Mouse (Mus musculus) hindbrain, embryonic 10.5 days (tissue): ENCODE data around the gene Slc9a4. TPM values are rescaled to one million over a fixed set of nuclear protein-coding genes. Genes with fewer than 3 reads are reported as not detected.
"Not testable (repeated sequence)": the region's sequence is repeated elsewhere in the genome, so short reads cannot be mapped to it uniquely, and the experiment has no call there.

Source experiments
- DNase-seq: peaks from one replicate; pipeline ENCODE4 v3.0.0-alpha.2; 2017; ENCODE audit warnings: low spot score
- H3K27ac ChIP-seq: fragments of 300-500 bp; sonication (generic); 2 replicates; pipeline ENCODE4 v1.5.1; 2016; ENCODE audit warnings: mild to moderate bottlenecking, moderate library complexity
- H3K27me3 ChIP-seq: fragments of 300-500 bp; sonication (generic); 2 replicates; pipeline ENCODE4 v1.6.1; 2016; ENCODE audit warnings: mild to moderate bottlenecking; ENCODE audit not compliant: poor library complexity, insufficient read depth, severe bottlenecking
- H3K36me3 ChIP-seq: fragments of 300-500 bp; sonication (generic); 2 replicates; pipeline ENCODE4 v1.6.1; 2016; ENCODE audit warnings: mild to moderate bottlenecking, moderate library complexity
- H3K4me1 ChIP-seq: fragments of 300-500 bp; sonication (generic); replicated peaks from 2 replicates; pipeline ENCODE4 v1.6.1; 2016; ENCODE audit warnings: mild to moderate bottlenecking
- H3K4me3 ChIP-seq: fragments of 300-500 bp; sonication (generic); 2 replicates; pipeline ENCODE4 v1.5.1; 2016; ENCODE audit warnings: mild to moderate bottlenecking, moderate library complexity
- H3K9me3 ChIP-seq: fragments of 300-500 bp; sonication (generic); 2 replicates; pipeline ENCODE4 v1.6.1; 2016; ENCODE audit warnings: mild to moderate bottlenecking, moderate library complexity
- WGBS: fragments of 180-500 bp; shearing (Covaris S2); methylation state at CpG from one replicate; pipeline ENCODE4 v1.1.7; 2016; 5-methylcytosine and 5-hydroxymethylcytosine counted together
- polyA plus RNA-seq: library from polyadenylated mRNA; unstranded; fragments of >200 nt; fragmentation: Nextera tagmentation; extraction: Ambion mirVana; gene quantifications from 2 replicates; pipeline ENCODE4 v1.2.1, GENCODE M21; 2016

Gene Slc9a4
- not detected in 2 replicates for polyA plus RNA-seq

DNA sequence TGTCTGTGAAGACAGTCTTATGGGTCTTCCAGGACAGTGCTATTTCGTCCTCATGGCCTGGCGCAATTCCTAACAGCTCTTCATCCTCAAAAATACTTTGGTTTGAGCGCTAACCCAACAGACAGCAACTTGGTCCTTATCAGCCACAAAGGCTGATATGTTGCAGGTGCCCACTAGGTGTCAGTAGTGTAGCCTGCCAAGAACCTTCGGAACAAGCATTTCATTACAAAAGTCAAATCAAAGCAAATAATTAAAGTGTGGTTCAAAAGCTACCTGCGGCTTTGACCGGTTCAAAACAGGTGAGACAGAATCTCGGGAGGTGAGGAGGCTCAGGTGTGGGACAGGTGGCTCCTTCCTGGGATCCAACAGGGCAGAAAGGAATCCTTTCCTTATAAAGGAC, at the start of gene Slc9a4:
Gene Slc9a4, plus strand, starts transcription at position 298 of the 400 bp plus-strand sequence.
- H3K27ac ChIP-seq, result no peak within 1 kb of the TSS
- 15% methylated on average over 7 of the region's 7 CpGs for WGBS
- H3K27me3 ChIP-seq, result no peaks in the 10 kb centered on the region
- H3K4me1 ChIP-seq, result no peaks in the 10 kb centered on the region
- no peaks in the 10 kb centered on the region for H3K9me3 ChIP-seq
- no peaks in the 10 kb centered on the region for H3K36me3 ChIP-seq
- no peak within 1 kb of the TSS for H3K4me3 ChIP-seq
- peak; percentile 34 for DNase-seq

GRCm38 (mm10) chr1:40537577-40537976, 42.3 kb upstream of the Slc9a4 start:
- DNase-seq, result no peak
- H3K27ac ChIP-seq, result no peak overlapping the region
- no peaks in the 10 kb centered on the region; the same call in 1 of the 2 replicates for H3K9me3 ChIP-seq
- no peaks in the 10 kb centered on the region for H3K27me3 ChIP-seq
- 80% methylated on average over 5 of the region's 5 CpGs for WGBS
- H3K36me3 ChIP-seq, result no peaks in the 10 kb centered on the region
- no peaks in the 10 kb centered on the region for H3K4me1 ChIP-seq
- H3K4me3 ChIP-seq, result no peak overlapping the region

GRCm38 (mm10) chr1:40544650-40545049, 35.2 kb upstream of the Slc9a4 start:
- peak; percentile 39 for DNase-seq
- H3K27me3 ChIP-seq, result no peaks in the 10 kb centered on the region
- H3K4me1 ChIP-seq, result peaks cover 8% of the 10 kb centered on the region; the same call in 1 of the 2 replicates
- H3K36me3 ChIP-seq, result no peaks in the 10 kb centered on the region
- no peak overlapping the region for H3K4me3 ChIP-seq
- no peak overlapping the region for H3K27ac ChIP-seq
- WGBS, result 0% methylated on average over 2 of the region's 2 CpGs
- no peaks in the 10 kb centered on the region for H3K9me3 ChIP-seq

DNA sequence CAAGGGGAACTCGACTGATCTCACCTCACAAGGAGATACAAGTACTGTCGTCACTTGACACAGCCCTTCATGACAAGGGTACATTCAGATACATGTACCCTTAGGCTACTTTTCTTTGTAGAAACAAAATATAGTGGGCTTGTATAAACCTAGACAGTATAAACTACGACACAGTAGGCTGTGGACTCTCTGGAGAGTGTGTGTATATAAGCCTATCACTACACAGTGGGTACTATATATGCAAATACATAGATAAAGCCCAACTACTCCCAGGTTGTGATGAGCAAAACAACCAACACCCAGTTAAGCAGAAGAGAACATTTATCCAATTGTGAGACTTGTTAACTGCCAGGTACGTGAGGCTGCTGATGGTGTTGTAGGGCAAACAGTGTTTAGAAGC, 33.2 kb upstream of the Slc9a4 start:
- Histone ChIP-seq H3K9me3 (no peaks in the 10 kb centered on the region), H3K4me3 (no peak overlapping the region), H3K27me3 (no peaks in the 10 kb centered on the region), H3K36me3 (no peaks in the 10 kb centered on the region), H3K4me1 (peaks cover 8% of the 10 kb centered on the region; the same call in 1 of the 2 replicates), H3K27ac (no peak overlapping the region)
- WGBS, result 83% methylated on average over 4 of the region's 4 CpGs
- DNase-seq, result no peak

GRCm38 (mm10) chr1:40547064-40547572, 32.8 kb upstream of the Slc9a4 start:
- Histone ChIP-seq H3K27ac (no peak overlapping the region), H3K9me3 (no peaks in the 10 kb centered on the region), H3K4me1 (peaks cover 8% of the 10 kb centered on the region; the same call in 1 of the 2 replicates), H3K4me3 (no peak overlapping the region), H3K27me3 (no peaks in the 10 kb centered on the region), H3K36me3 (no peaks in the 10 kb centered on the region)
- no peak for DNase-seq
- 70% methylated on average over 11 of the region's 11 CpGs for WGBS

DNA sequence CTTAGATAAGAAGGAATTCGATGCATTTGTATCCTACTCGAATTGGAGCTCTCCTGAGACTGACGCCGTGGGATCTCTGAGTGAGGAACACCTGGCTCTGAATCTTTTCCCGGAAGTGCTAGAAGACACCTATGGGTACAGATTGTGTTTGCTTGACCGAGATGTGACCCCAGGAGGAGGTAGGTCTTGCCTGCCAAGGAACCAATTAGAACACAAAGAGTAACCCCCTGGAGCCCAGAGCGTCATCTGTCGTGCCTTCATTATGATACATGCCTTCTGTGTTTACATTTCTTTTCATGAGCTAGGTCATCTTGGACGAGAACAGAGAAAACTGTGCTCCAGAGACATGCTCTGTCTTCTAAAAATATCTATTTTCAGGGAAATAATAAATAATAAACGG, 32.1 kb upstream of the Slc9a4 start:
- peaks cover 8% of the 10 kb centered on the region; the same call in 1 of the 2 replicates for H3K4me1 ChIP-seq
- H3K36me3 ChIP-seq, result no peaks in the 10 kb centered on the region
- DNase-seq, result no peak
- no peak overlapping the region for H3K4me3 ChIP-seq
- H3K9me3 ChIP-seq, result no peaks in the 10 kb centered on the region
- 63% methylated on average over 10 of the region's 10 CpGs for WGBS
- H3K27me3 ChIP-seq, result no peaks in the 10 kb centered on the region
- no peak overlapping the region for H3K27ac ChIP-seq

GRCm38 (mm10) chr1:40569374-40569773, 10.5 kb upstream of the Slc9a4 start:
- 88% methylated on average over 4 of the region's 4 CpGs for WGBS
- Histone ChIP-seq H3K4me1 (no peaks in the 10 kb centered on the region), H3K27me3 (no peaks in the 10 kb centered on the region), H3K36me3 (no peaks in the 10 kb centered on the region), H3K4me3 (no peak overlapping the region), H3K27ac (no peak overlapping the region), H3K9me3 (0 out of 2 replicates have a peak, but pooled peaks cover 2% of the 10 kb centered on the region)
- no peak for DNase-seq

- no peaks in the 10 kb centered on the region for H3K9me3 ChIP-seq
- 74% methylated on average over 14 of the region's 14 CpGs for WGBS
- no peak for DNase-seq
- no peak overlapping the region for H3K4me3 ChIP-seq
- H3K4me1 ChIP-seq, result no peaks in the 10 kb centered on the region
- no peaks in the 10 kb centered on the region for H3K27me3 ChIP-seq
- H3K27ac ChIP-seq, result no peak overlapping the region
- no peaks in the 10 kb centered on the region for H3K36me3 ChIP-seq
Observed at GRCm38 (mm10) chr1:40580269-40580668, 388 bp downstream of the Slc9a4 start.

DNA sequence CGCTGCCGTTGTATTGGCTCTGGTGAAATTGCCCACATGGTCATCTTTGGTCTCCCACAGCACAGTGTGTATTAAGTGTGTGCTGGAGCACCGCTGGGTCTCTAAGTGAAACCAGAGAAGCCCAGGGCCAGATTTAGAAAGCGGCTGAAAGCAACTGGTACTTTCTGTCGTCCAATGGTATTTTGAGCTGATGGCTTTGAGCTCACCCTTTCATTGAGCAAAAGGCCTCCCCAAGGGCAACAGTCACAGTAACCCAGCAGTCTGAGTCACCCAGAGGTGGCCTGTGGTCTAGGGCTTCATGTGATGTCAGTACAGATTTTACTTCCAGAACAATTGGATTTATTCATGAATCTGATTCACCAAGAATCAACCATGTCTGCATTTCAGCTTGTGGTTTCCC, 6.9 kb downstream of the Slc9a4 start:
- WGBS, result 79% methylated on average over 5 of the region's 5 CpGs
- no peak overlapping the region for H3K27ac ChIP-seq
- no peak overlapping the region for H3K4me3 ChIP-seq
- H3K4me1 ChIP-seq, result no peaks in the 10 kb centered on the region
- no peak for DNase-seq
- no peaks in the 10 kb centered on the region for H3K9me3 ChIP-seq
- no peaks in the 10 kb centered on the region for H3K27me3 ChIP-seq
- H3K36me3 ChIP-seq, result no peaks in the 10 kb centered on the region

- no peaks in the 10 kb centered on the region for H3K4me1 ChIP-seq
- 90% methylated on average over 4 of the region's 4 CpGs for WGBS
- H3K36me3 ChIP-seq, result no peaks in the 10 kb centered on the region
- H3K27me3 ChIP-seq, result no peaks in the 10 kb centered on the region
- H3K9me3 ChIP-seq, result no peaks in the 10 kb centered on the region
- DNase-seq, result no peak
- no peak overlapping the region for H3K27ac ChIP-seq
- H3K4me3 ChIP-seq, result no peak overlapping the region
Observed at GRCm38 (mm10) chr1:40590931-40591330, 11.1 kb downstream of the Slc9a4 start.

- 61% methylated on average over 5 of the region's 5 CpGs for WGBS
- DNase-seq, result no peak
- Histone ChIP-seq H3K27me3 (no peaks in the 10 kb centered on the region), H3K27ac (no peak overlapping the region), H3K4me1 (no peaks in the 10 kb centered on the region), H3K9me3 (no peaks in the 10 kb centered on the region), H3K36me3 (no peaks in the 10 kb centered on the region), H3K4me3 (no peak overlapping the region)
Observed at GRCm38 (mm10) chr1:40597822-40598221, 17.9 kb downstream of the Slc9a4 start.

DNA sequence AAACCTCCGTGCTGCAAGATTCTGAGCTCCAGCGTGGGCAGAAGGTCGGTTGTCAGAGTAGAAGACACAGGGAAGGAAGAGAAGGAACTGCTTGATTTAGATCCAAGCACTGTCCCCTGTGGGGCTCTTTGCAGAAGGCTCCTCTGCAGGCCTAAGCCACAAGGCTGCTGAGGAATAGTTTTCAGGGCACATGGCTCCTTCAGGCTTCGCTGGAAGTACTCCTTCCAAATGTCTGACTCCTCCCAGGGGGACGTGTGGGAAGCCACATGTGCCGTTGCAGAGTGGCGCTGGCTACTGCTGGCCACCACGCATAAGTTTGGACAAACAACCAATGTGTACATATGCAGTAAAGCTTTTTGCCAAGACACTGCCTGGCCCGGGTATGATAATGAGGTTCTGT, 19.8 kb downstream of the Slc9a4 start:
- H3K9me3 ChIP-seq, H3K27ac ChIP-seq, H3K27me3 ChIP-seq, H3K36me3 ChIP-seq, H3K4me3 ChIP-seq, DNase-seq, H3K4me1 ChIP-seq: not testable (repeated sequence)
- WGBS, result 92% methylated on average over 9 of the region's 9 CpGs

DNA sequence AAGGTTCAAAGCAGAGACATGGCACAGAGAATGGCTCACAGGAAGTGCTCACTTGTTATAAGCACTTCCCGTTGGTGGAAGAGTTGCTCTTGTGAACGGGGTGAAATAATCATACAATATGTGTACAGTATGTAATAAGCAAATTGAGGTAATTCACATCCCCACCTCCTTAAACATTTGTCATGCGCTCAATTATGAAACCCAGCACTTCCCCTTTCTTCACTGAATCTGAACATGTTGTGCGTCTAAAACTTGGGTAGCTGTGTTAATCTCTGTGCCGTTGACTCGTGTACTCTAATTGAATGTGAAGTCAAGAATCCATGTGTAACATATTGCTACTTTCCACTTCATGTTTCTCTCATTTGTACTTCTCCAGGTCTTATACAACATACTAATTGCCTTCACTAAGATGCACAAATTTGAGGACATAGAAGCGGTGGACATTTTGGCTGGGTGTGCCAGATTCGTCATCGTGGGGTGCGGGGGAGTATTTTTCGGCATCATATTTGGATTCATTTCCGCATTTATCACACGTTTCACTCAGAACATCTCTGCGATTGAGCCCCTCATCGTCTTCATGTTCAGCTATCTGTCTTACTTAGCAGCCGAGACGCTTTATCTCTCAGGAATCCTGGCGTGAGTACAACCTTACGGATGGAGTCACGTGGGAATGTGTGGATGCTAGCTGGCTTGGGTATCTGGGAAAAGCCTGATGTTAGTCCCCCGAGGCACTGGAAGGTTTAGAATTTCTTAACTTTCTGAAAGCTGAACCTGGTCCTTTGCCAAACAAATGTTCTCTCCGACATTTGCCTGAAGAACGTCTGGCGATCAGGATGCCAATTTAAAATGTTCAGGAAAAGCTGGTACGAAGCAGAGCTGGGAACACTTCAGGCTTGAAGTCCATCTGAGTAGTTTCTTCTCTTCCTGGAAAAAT, 20.8 kb downstream of the Slc9a4 start:
- Histone ChIP-seq H3K9me3 (no peaks in the 10 kb centered on the region), H3K27me3 (no peaks in the 10 kb centered on the region), H3K4me3 (no peak overlapping the region), H3K36me3 (no peaks in the 10 kb centered on the region), H3K4me1 (no peaks in the 10 kb centered on the region), H3K27ac (no peak overlapping the region)
- no peak for DNase-seq
- WGBS, result 90% methylated on average over 25 of the region's 25 CpGs
